ENCODE assay signal across 24 mouse cellular contexts in the genomic region with DNA sequence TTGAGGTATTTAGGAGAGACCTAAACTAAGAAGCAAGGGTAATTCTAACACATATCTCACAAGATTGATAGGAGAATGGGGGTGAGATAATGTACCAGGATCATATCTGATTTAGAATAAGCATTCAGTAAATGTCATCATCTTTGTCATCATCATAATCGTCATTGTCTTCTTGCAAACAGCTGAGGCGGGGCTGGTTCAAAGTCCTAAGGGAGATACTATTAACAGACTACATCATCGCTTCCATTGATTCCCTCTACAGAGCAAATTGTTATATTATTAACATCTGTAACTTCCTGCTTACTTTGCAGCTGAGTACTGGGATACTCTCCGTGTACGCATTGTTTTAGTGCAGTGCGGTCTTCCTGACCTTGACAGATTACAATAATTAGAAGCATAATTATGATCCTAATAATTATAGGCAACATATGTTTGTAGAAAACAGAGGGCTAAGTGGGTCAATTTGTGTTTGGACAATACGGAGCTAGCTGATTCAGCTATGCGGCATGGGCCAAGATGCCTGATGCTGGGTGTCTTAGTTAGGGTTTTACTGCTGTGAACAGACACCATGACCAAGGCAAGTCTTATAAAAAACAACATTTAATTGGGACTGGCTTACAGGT. TPM values are rescaled to one million over a fixed set of nuclear protein-coding genes. Genes with fewer than 3 reads are reported as not detected.
"Had no signal": no experiment of that assay in that cellular context is flagged by ENCODE, and none has a peak within 500 bp of the region (broad histone marks: within the 10 kb centered on the region; RNA-seq: fewer than 3 reads in every experiment).

No protein-coding gene starts in this region.

- H3K27ac ChIP-seq: gastrocnemius, adult 2 months; heart, embryonic 10.5 days; hindbrain, embryonic 10.5 days; hindbrain, embryonic 12.5 days; hindbrain, embryonic 15.5 days; intestine, embryonic 15.5 days; layer of hippocampus, adult 2 months; left cerebral cortex, adult 2 months; limb, embryonic 10.5 days; limb, embryonic 12.5 days had no signal

- H3K4me3 ChIP-seq: gastrocnemius, adult 2 months; heart, embryonic 10.5 days; heart, embryonic 12.5 days; hindbrain, embryonic 10.5 days; hindbrain, embryonic 12.5 days; hindbrain, embryonic 15.5 days; intestine, embryonic 15.5 days; layer of hippocampus, adult 2 months; left cerebral cortex, adult 2 months; limb, embryonic 10.5 days; limb, embryonic 12.5 days had no signal

- H3K36me3 ChIP-seq: heart, embryonic 10.5 days; heart, embryonic 12.5 days; hindbrain, embryonic 10.5 days; hindbrain, embryonic 12.5 days; hindbrain, embryonic 15.5 days; intestine, embryonic 15.5 days; limb, embryonic 10.5 days; limb, embryonic 12.5 days had no signal

- H3K4me1 ChIP-seq: heart, embryonic 10.5 days; heart, embryonic 12.5 days; hindbrain, embryonic 10.5 days; hindbrain, embryonic 12.5 days; hindbrain, embryonic 15.5 days; intestine, embryonic 15.5 days; limb, embryonic 10.5 days; limb, embryonic 12.5 days had no signal

- DNase-seq: gastrocnemius, adult 2 months; gastrocnemius, postnatal 10 days; gastrocnemius, postnatal 25 days; heart, postnatal 10 days; heart, postnatal 4 days; kidney, adult 18-20 months; kidney, adult 8-10 months; kidney, postnatal 10 days; kidney, postnatal 25 days; kidney, postnatal 4 days; liver had no signal

- H3K9me3 ChIP-seq: heart, embryonic 10.5 days; heart, embryonic 12.5 days; hindbrain, embryonic 10.5 days; hindbrain, embryonic 12.5 days; hindbrain, embryonic 15.5 days; intestine, embryonic 15.5 days; limb, embryonic 10.5 days; limb, embryonic 12.5 days had no signal

- H3K9ac ChIP-seq: heart, embryonic 12.5 days; hindbrain, embryonic 12.5 days; hindbrain, embryonic 15.5 days; intestine, embryonic 15.5 days; limb, embryonic 12.5 days had no signal

- H3K27me3 ChIP-seq: heart, embryonic 12.5 days; hindbrain, embryonic 12.5 days; hindbrain, embryonic 15.5 days; intestine, embryonic 15.5 days; limb, embryonic 12.5 days had no signal

- H3K4me2 ChIP-seq: heart, embryonic 12.5 days; hindbrain, embryonic 12.5 days; hindbrain, embryonic 15.5 days; intestine, embryonic 15.5 days; limb, embryonic 12.5 days had no signal

- ATAC-seq: forebrain, embryonic 16.5 days; inflammation-experienced regulatory T-cells, adult 6 months; intestine, embryonic 15.5 days; intestine, postnatal 0 days had no signal

RNA-seq across cellular contexts. Expression of gene Gpr65, which starts 49.4 kb away (rescaled TPM):
- polyA plus RNA-seq: forebrain, embryonic 16.5 days had no signal
